Mouse (Mus musculus): ENCODE results near the gene Pigm. TPM values are rescaled to one million over a fixed set of nuclear protein-coding genes. Genes with fewer than 3 reads are reported as not detected.

Gene Pigm
- polyA plus RNA-seq, 1 experiment, result 12.9 TPM

- Histone ChIP-seq H3K4me3 (ENCODE audit: insufficient read depth, low read length) (no peak overlapping the region), H3K27ac (ENCODE audit: insufficient read depth, low read length) (no peak overlapping the region), H3K4me1 (ENCODE audit: control insufficient read depth, insufficient read depth, low read length) (no peaks in the 10 kb centered on the region)
- TF ChIP-seq POLR2A (IDR thresholded peaks at IDR 0.05; ENCODE audit: low read depth, low read length), result no peak
- no peak for TF ChIP-seq CTCF (IDR thresholded peaks at IDR 0.05; ENCODE audit: borderline replicate concordance, insufficient read depth, low read length)
Observed at GRCm38 (mm10) chr1:172335804-172336203, 40.5 kb upstream of the Pigm start.

- no peak for TF ChIP-seq CTCF (IDR thresholded peaks at IDR 0.05; ENCODE audit: borderline replicate concordance, insufficient read depth, low read length)
- no peak for TF ChIP-seq POLR2A (IDR thresholded peaks at IDR 0.05; ENCODE audit: low read depth, low read length)
- Histone ChIP-seq H3K27ac (ENCODE audit: insufficient read depth, low read length) (no peak overlapping the region), H3K4me1 (ENCODE audit: control insufficient read depth, insufficient read depth, low read length) (no peaks in the 10 kb centered on the region), H3K4me3 (ENCODE audit: insufficient read depth, low read length) (no peak overlapping the region)
Observed at GRCm38 (mm10) chr1:172337411-172338185, 38.7 kb upstream of the Pigm start.

DNA sequence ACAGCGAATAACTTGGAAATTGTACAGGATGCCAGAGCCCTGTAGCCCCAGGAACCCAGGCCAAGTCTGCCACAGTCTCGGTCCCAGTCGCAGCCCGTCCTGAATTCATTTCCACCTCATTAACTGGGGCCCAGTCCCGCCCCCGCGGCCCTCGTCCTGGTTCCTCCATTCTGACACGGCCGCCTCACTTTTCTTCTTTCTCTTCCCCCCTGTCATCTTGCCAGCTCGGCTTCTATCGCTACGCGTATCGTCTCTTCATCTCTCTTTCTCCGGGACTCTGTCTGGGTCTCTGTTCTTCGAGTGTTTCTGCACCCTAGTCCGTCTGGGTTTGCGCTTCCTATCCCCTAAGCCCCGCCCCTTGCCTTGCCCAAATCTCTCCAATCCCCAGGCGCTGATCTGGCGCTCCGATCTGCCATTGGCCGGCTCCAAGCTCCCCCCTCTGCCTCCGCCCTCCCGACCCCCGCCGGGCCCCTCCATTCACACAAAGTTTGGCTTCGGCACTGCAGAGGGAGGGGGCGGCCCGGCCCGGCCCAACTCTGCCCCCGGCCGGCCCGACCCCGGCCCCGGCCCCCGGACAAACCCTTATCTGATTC lies 35.5 kb upstream of the Pigm start, which contains the start of gene Kcnj10:
Gene Kcnj10, plus strand, starts transcription at position 482 of the 593 bp plus-strand sequence.
- TF ChIP-seq POLR2A (IDR thresholded peaks at IDR 0.05; ENCODE audit: low read depth, low read length) (no peak), CTCF (IDR thresholded peaks at IDR 0.05; ENCODE audit: borderline replicate concordance, insufficient read depth, low read length) (no peak)

DNA sequence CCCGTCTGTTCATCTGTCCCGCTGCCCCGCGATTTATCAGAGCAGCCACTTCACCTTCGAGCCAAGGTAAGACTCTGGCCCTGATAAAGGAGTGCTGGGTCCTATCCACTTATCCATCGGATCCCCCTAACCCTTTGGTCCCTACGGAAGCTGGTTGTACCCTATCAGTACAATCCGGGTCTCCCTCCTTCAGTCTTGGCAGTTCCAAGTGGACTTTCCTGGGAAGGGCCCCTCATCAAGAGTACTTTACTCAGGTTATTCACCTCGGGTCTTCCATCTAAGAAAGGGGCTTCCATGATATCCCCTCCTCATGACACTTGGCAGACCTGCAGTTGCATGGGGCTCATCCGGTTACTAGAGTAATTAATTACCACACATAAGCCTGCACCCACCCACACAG lies 35.0 kb upstream of the Pigm start:
- TF ChIP-seq POLR2A (IDR thresholded peaks at IDR 0.05; ENCODE audit: low read depth, low read length) (no peak), CTCF (IDR thresholded peaks at IDR 0.05; ENCODE audit: borderline replicate concordance, insufficient read depth, low read length) (no peak)
- no peaks in the 10 kb centered on the region for H3K4me1 ChIP-seq (ENCODE audit: control insufficient read depth, insufficient read depth, low read length)
- H3K4me3 ChIP-seq (ENCODE audit: insufficient read depth, low read length), result peak overlapping the region; percentile 35; the same call in 1 of the 2 replicates
- H3K27ac ChIP-seq (ENCODE audit: insufficient read depth, low read length), result no peak overlapping the region

More for the DNA sequence above, 35.5 kb upstream of the Pigm start, which contains the start of gene Kcnj10:
- Histone ChIP-seq H3K4me1 (ENCODE audit: control insufficient read depth, insufficient read depth, low read length) (no peaks in the 10 kb centered on the region), H3K4me3 (ENCODE audit: insufficient read depth, low read length) (peak within 1 kb of the TSS; percentile 35), H3K27ac (ENCODE audit: insufficient read depth, low read length) (no peak within 1 kb of the TSS)

GRCm38 (mm10) chr1:172342729-172343128 lies 33.6 kb upstream of the Pigm start:
- no peak for TF ChIP-seq CTCF (IDR thresholded peaks at IDR 0.05; ENCODE audit: borderline replicate concordance, insufficient read depth, low read length)
- TF ChIP-seq POLR2A (IDR thresholded peaks at IDR 0.05; ENCODE audit: low read depth, low read length), result no peak
- no peaks in the 10 kb centered on the region for H3K4me1 ChIP-seq (ENCODE audit: control insufficient read depth, insufficient read depth, low read length)

GRCm38 (mm10) chr1:172343914-172344313 lies 32.4 kb upstream of the Pigm start:
- no peaks in the 10 kb centered on the region for H3K4me1 ChIP-seq (ENCODE audit: control insufficient read depth, insufficient read depth, low read length)
- no peak overlapping the region for H3K27ac ChIP-seq (ENCODE audit: insufficient read depth, low read length)
- H3K4me3 ChIP-seq (ENCODE audit: insufficient read depth, low read length), result no peak overlapping the region
- no peak for TF ChIP-seq CTCF (IDR thresholded peaks at IDR 0.05; ENCODE audit: borderline replicate concordance, insufficient read depth, low read length)
- TF ChIP-seq POLR2A (IDR thresholded peaks at IDR 0.05; ENCODE audit: low read depth, low read length), result no peak

More at GRCm38 (mm10) chr1:172342729-172343128, 33.6 kb upstream of the Pigm start:
- H3K27ac ChIP-seq (ENCODE audit: insufficient read depth, low read length), result no peak overlapping the region
- no peak overlapping the region for H3K4me3 ChIP-seq (ENCODE audit: insufficient read depth, low read length)

GRCm38 (mm10) chr1:172344820-172345219 lies 31.5 kb upstream of the Pigm start:
- Histone ChIP-seq H3K4me1 (ENCODE audit: control insufficient read depth, insufficient read depth, low read length) (no peaks in the 10 kb centered on the region), H3K4me3 (ENCODE audit: insufficient read depth, low read length) (no peak overlapping the region), H3K27ac (ENCODE audit: insufficient read depth, low read length) (no peak overlapping the region)
- TF ChIP-seq CTCF (IDR thresholded peaks at IDR 0.05; ENCODE audit: borderline replicate concordance, insufficient read depth, low read length) (no peak), POLR2A (IDR thresholded peaks at IDR 0.05; ENCODE audit: low read depth, low read length) (no peak)

GRCm38 (mm10) chr1:172346707-172347106 lies 29.6 kb upstream of the Pigm start:
- H3K27ac ChIP-seq (ENCODE audit: insufficient read depth, low read length), result no peak overlapping the region
- H3K4me3 ChIP-seq (ENCODE audit: insufficient read depth, low read length), result no peak overlapping the region
- TF ChIP-seq CTCF (IDR thresholded peaks at IDR 0.05; ENCODE audit: borderline replicate concordance, insufficient read depth, low read length) (no peak), POLR2A (IDR thresholded peaks at IDR 0.05; ENCODE audit: low read depth, low read length) (no peak)
- H3K4me1 ChIP-seq (ENCODE audit: control insufficient read depth, insufficient read depth, low read length), result no peaks in the 10 kb centered on the region

DNA sequence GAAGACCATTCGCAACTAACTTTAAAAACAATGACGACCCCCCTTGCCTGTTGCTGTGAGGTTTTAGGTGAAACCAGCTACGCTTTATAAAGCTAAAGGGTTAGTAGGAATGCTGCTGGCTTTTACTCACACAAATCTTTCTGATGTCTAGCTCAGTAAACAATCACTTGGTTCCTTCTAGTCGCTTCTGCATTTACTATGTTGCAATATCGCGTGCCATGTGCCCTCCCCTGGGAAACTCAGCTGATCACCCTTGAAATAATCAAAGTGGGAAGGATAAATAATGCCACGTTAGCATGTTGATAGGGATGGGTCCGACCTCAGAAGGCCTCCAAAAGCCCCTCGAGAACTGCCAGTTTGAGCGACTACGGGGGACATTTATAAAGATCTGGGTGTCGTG lies 29.0 kb upstream of the Pigm start:
- TF ChIP-seq POLR2A (IDR thresholded peaks at IDR 0.05; ENCODE audit: low read depth, low read length) (no peak), CTCF (IDR thresholded peaks at IDR 0.05; ENCODE audit: borderline replicate concordance, insufficient read depth, low read length) (no peak)
- Histone ChIP-seq H3K4me3 (ENCODE audit: insufficient read depth, low read length) (no peak overlapping the region), H3K27ac (ENCODE audit: insufficient read depth, low read length) (no peak overlapping the region), H3K4me1 (ENCODE audit: control insufficient read depth, insufficient read depth, low read length) (no peaks in the 10 kb centered on the region)

DNA sequence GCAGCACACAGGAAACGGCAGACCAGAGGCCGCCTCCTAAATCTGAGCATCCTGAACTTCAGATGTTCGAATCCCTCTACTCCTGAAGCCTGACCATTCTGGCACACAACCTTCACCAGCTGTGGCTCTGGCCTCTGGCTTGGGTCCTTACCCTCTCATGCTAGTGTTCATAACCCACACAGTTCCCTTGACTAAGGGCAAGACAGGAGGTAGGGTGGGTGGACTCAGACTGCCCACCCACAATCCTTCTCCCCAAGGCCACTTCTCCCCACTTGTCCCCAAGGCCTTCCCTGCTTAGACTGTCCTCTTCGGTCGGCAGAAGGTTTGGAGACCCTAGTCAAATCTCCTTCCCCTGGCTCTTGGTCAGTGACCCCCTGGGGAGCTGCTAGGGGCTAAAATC lies 26.8 kb upstream of the Pigm start:
- Histone ChIP-seq H3K4me1 (ENCODE audit: control insufficient read depth, insufficient read depth, low read length) (no peaks in the 10 kb centered on the region), H3K4me3 (ENCODE audit: insufficient read depth, low read length) (no peak overlapping the region), H3K27ac (ENCODE audit: insufficient read depth, low read length) (no peak overlapping the region)
- TF ChIP-seq POLR2A (IDR thresholded peaks at IDR 0.05; ENCODE audit: low read depth, low read length) (no peak), CTCF (IDR thresholded peaks at IDR 0.05; ENCODE audit: borderline replicate concordance, insufficient read depth, low read length) (no peak)
